8 mouse cellular contexts compared by ENCODE assay signal in genomic region chr1:133596298-133597007, GRCm38 (mm10). TPM values are rescaled to one million over a fixed set of nuclear protein-coding genes. Genes with fewer than 3 reads are reported as not detected.
DNase-seq lines count a peak whose midpoint lies in the region; ATAC-seq lines count a peak whose summit lies in the region.

No protein-coding gene starts in this region.

- DNase-seq in kidney, postnatal 10 days = peak; percentile 51
- DNase-seq in embryo, embryonic 10.5 days (ENCODE audit: low spot score) = peak; percentile 76
- DNase-seq in hindbrain, embryonic 11.5 days (ENCODE audit: low spot score) = peak; percentile 43
- DNase-seq in midbrain, embryonic 14.5 days = peak; percentile 86
- no peak for DNase-seq in B cell, adult 2 months
- DNase-seq in adrenal gland, adult (ENCODE audit: inconsistent age in 2 of 2, low spot score in 1 of 2) = no peak

- no peak overlapping the region for H3K9ac ChIP-seq in kidney, embryonic 15.5 days
- no peak overlapping the region for H3K9ac ChIP-seq in hindbrain, embryonic 11.5 days (ENCODE audit: low read depth, low read length)
- H3K9ac ChIP-seq in midbrain, embryonic 14.5 days (replicated peaks; ENCODE audit: low read length) = no peak overlapping the region

- WGBS in kidney, embryonic 15.5 days = 17% methylated on average over 4 of the region's 4 CpGs
- WGBS in hindbrain, embryonic 11.5 days = 11% methylated on average over 4 of the region's 4 CpGs
- 3% methylated on average over 4 of the region's 4 CpGs for WGBS in midbrain, embryonic 14.5 days

- H3K4me2 ChIP-seq in kidney, embryonic 15.5 days = no peak overlapping the region
- no peak overlapping the region for H3K4me2 ChIP-seq in hindbrain, embryonic 11.5 days (replicated peaks; ENCODE audit: low read depth, low read length)
- H3K4me2 ChIP-seq in midbrain, embryonic 14.5 days (ENCODE audit: low read length) = no peak overlapping the region

- peaks cover 14% of the 10 kb centered on the region for H3K36me3 ChIP-seq in kidney, embryonic 15.5 days
- H3K36me3 ChIP-seq in hindbrain, embryonic 11.5 days (ENCODE audit: control insufficient read depth, insufficient read depth, low read length) = no peaks in the 10 kb centered on the region
- H3K36me3 ChIP-seq in midbrain, embryonic 14.5 days (ENCODE audit: control insufficient read depth, insufficient read depth, low read length) = peaks cover 4% of the 10 kb centered on the region

- no peaks in the 10 kb centered on the region for H3K9me3 ChIP-seq in kidney, embryonic 15.5 days (replicated peaks)
- no peaks in the 10 kb centered on the region for H3K9me3 ChIP-seq in hindbrain, embryonic 11.5 days (ENCODE audit: control insufficient read depth, low read length)
- H3K9me3 ChIP-seq in midbrain, embryonic 14.5 days (ENCODE audit: control insufficient read depth, low read length) = no peaks in the 10 kb centered on the region

- ATAC-seq in kidney, embryonic 15.5 days (replicated peaks; ENCODE audit: low FRiP score) = no peak
- no peak for ATAC-seq in hindbrain, embryonic 11.5 days (ENCODE audit: low FRiP score)
- ATAC-seq in midbrain, embryonic 14.5 days (ENCODE audit: low FRiP score, low TSS enrichment) = peak; percentile 58; the same call in 1 of the 2 replicates
- ATAC-seq in granulocyte monocyte progenitor cell, adult 5-6 weeks (replicated peaks; ENCODE audit: poor library complexity, severe bottlenecking) = no peak

- H3K27me3 ChIP-seq in kidney, embryonic 15.5 days = no peaks in the 10 kb centered on the region
- H3K27me3 ChIP-seq in hindbrain, embryonic 11.5 days (ENCODE audit: control insufficient read depth, insufficient read depth, low read length) = no peaks in the 10 kb centered on the region
- no peaks in the 10 kb centered on the region for H3K27me3 ChIP-seq in midbrain, embryonic 14.5 days (ENCODE audit: control insufficient read depth, insufficient read depth, low read length)

- H3K27ac ChIP-seq in kidney, embryonic 15.5 days = no peak overlapping the region
- H3K27ac ChIP-seq in hindbrain, embryonic 11.5 days (ENCODE audit: low read depth, low read length) = no peak overlapping the region
- peak overlapping the region; percentile 15 for H3K27ac ChIP-seq in midbrain, embryonic 14.5 days (replicated peaks; ENCODE audit: low read depth, low read length)

- no peak overlapping the region for H3K4me3 ChIP-seq in kidney, embryonic 15.5 days (replicated peaks)
- no peak overlapping the region for H3K4me3 ChIP-seq in hindbrain, embryonic 11.5 days (ENCODE audit: low read depth, low read length)
- H3K4me3 ChIP-seq in midbrain, embryonic 14.5 days (replicated peaks; ENCODE audit: low read depth, low read length) = no peak overlapping the region

- H3K4me1 ChIP-seq in kidney, embryonic 15.5 days = no peaks in the 10 kb centered on the region
- no peaks in the 10 kb centered on the region for H3K4me1 ChIP-seq in hindbrain, embryonic 11.5 days (replicated peaks; ENCODE audit: control insufficient read depth, insufficient read depth, low read length)
- 0 out of 2 replicates have a peak, but pooled peaks cover 5% of the 10 kb centered on the region for H3K4me1 ChIP-seq in midbrain, embryonic 14.5 days (ENCODE audit: control insufficient read depth, insufficient read depth, low read length)

RNA-seq across cellular contexts. Expression of gene Snrpe, which starts 13.6 kb away (rescaled TPM):
- polyA plus RNA-seq in kidney, embryonic 15.5 days (2015; fragmentation: Nextera tagmentation; extraction: Ambion mirVana) = 699 and 775 TPM in 2 replicates
- polyA plus RNA-seq in hindbrain, embryonic 11.5 days (2014; fragmentation: Nextera tagmentation; extraction: Ambion mirVana) = 725 and 781 TPM in 2 replicates
- 540 and 556 TPM in 2 replicates for polyA plus RNA-seq in midbrain, embryonic 14.5 days (2014; fragmentation: Nextera tagmentation; extraction: Ambion mirVana)
- total RNA-seq in granulocyte monocyte progenitor cell, adult 5-6 weeks (2014; fragmentation: Nextera tagmentation) = 594 and 635 TPM in 2 replicates
- 399 and 577 TPM in 2 replicates for total RNA-seq in granulocyte monocyte progenitor cell, adult 5-6 weeks (2017)

Comparison
In these comparisons a context has a peak if more than half of its experiments do, and no peak if none do; other contexts are left out.
1. DNase-seq: peak in kidney, postnatal 10 days (single experiment), embryo, embryonic 10.5 days (single experiment), hindbrain, embryonic 11.5 days (single experiment) and midbrain, embryonic 14.5 days (single experiment); none in B cell, adult 2 months (0 of 2) and adrenal gland, adult (0 of 2).